Mouse (Mus musculus) heart, postnatal 25 days (tissue): ENCODE measurements around the gene Aebp1. TPM values are rescaled to one million over a fixed set of nuclear protein-coding genes. Genes with fewer than 3 reads are reported as not detected.

Experiments
- DNase-seq: peaks from one replicate; pipeline ENCODE4 v3.0.0; 2022; ENCODE audit warnings: low spot score
- intact Hi-C: fragments of 180-260 bp; cut with DNase I; formaldehyde crosslinking; loops from one replicate; pipeline ENCODE4 v1.15.1; 2025
- total RNA-seq, 2 experiments: library from RNA; stranded (reverse); gene quantifications; 2 replicates each; pipeline ENCODE4 v1.2.3; 2021

Gene Aebp1
- total RNA-seq, 2 experiments from 2014 or later: 18.5 to 23.3 TPM

DNA sequence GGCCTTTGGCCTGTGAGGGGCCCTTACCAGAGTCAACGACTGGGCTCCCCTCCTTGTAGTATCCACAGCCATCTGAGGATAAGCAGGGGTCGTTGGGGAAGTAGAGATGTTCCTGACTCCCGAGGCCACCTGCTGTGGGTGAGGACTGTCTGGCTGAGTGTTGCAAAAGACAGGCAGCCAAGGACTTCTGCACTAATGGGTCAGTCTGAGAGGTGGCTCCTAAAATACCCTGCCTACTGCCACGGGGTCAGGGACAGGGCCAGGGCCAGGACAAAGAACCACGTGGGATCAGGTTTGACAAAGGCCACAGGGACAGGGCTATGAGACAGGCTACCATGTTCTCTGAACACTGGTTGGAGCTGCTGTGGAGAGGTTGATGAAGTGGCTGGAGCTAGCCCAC is 53.2 kb downstream of the Aebp1 start:
- intact Hi-C loops: no loop called here
- no peak for DNase-seq

DNA sequence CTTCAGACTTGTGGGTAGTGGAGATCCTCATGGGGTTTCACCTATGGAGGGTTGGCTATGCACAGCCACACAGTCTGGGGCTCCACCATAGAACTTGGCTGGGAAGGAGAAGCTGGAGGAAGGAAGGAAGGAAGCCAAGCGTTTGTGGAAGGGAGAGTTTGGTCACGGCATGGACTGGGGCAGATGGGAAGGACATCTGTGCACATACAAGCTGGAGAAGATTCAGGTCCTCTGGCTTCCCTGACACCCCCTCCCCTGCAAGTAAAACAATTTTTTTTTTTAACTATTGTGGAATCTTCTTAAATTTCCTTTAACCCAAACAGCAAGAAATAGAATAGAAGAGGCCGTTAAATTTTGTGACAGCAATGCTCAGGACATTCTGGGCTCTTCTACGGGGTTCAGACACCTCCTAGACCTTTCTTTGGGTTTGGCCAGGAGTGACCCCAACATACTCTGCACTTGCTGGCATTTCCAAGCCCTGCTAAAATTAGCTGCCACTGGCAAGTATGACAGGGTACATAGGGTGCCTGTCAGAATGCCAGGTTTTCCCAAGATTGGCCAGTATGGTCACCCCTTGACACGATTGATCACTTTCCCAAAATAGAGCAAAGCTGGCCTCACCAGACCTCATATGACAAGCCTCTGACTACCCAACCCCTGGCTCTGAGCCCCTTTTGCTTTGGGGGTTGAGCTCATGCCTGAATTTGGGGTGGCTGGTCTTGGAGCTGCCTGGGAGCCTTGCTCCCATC is 53.9 kb downstream of the Aebp1 start:
- intact Hi-C loops: no loop called here
- no peak for DNase-seq

DNA sequence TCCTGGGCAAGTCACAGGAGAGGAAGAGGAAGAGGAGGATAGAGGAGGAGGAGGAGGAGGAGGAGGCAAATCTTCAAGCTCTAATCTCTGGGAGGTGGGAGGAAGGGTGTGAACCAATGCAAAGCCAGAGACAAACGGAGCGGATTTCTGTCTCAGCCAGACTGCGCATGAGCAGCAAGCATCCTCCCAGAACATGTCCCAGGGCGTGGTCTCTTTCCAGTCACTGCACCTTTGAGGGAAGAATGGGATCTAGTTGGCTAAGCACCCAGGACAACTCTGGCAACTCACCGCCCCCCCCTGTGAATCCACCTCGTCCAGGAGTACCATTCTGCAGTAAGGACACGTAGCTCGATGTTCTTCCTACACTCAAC is 54.4 kb downstream of the Aebp1 start:
- intact Hi-C loops: no loop called here

DNA sequence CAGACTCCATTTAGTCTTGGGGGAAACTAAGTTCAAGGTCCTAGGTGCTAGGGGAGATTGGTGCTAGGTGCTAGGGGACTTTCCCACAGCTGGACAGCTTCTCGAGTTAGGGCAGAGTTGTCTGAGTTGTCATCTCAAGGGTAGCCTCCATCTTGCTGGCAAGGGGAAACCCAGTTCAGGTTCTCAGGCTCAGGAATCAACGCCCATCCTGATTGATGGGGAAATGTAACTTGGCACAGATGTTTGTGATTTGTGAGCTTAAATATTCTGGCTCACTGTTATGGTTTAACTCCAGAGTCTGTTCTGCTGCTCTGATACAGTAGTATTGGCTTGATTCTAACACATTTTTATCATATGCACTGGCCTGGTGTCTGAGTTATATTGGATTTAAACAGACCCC is 56.4 kb downstream of the Aebp1 start:
- no peak for DNase-seq
- intact Hi-C loops: no loop called here

More for the DNA sequence above, 54.4 kb downstream of the Aebp1 start:
- DNase-seq: no peak

DNA sequence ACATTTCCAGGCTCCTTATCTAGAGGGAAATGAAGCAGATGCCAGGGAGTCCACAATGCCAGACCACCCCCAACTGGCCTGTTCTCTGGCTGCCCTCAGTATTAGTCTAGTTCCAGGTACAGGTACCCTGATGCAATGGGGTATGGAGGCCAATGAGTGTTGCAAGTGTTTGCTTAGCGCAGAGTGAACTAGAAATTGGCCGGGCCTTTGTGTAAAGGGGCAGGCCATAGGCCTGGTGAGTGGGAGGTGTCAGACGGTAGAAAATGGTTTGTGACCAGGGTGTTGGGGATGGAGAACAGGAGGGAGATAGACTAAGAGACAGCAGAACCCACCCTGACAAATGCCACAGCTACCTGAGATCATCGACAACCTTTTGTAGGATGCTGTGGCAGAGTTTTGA is 57.9 kb downstream of the Aebp1 start:
- intact Hi-C loops: no loop called here
- DNase-seq: no peak

DNA sequence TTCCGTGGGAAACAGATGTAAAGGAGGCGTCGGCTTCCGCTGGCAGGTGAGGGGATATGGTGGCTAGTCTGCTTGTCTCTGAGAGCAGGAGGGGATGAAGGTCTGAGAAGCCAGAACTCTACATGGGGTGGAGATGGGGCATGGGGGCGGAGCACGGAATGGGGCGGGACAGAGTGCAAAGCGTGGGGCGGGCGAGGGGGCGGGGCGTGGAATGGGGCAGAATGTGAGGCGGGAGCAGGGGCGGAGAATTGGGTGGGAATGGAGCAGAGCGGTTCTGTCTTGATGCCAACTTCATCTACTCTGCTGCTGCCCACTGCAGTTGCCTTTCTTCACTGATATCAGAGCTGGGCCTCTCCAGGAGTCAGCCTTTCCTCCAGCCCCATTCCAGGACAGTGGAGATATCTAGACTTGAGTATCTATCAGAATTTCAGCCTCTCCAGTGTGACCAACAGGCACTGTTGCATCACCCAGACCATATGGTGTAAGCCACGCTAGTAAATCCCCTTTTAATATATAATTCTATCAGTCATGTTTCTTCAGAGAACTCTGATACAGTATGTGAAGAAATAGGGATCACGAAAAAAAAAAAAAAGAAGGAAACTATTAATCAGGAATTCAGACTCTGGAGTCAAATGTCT is 58.7 kb downstream of the Aebp1 start:
- intact Hi-C loops: no loop called here
- no peak for DNase-seq

Other genes with a start within 250 kb of the Aebp1 start
- 100 to 1,000 TPM; 145 to 152 TPM for gene Mrps24, start 146.3 kb upstream of the Aebp1 start, total RNA-seq
- 10 to 100 TPM; 56.7 to 68.6 TPM for gene Urgcp, start 99.6 kb upstream of the Aebp1 start, total RNA-seq
- gene Dbnl, start 73.5 kb upstream of the Aebp1 start, total RNA-seq: 10 to 100 TPM; 26.1 to 27.2 TPM
- gene Pgam2, start 58.2 kb upstream of the Aebp1 start, total RNA-seq: 100 to 1,000 TPM; 914 to 924 TPM
- 1 to 10 TPM; 3.0 to 3.6 TPM for gene Polm, start 23.9 kb upstream of the Aebp1 start, total RNA-seq
- 10 to 100 TPM; 29.2 to 33.2 TPM for gene Pold2, start 16.3 kb downstream of the Aebp1 start, total RNA-seq
- 100 to 1,000 TPM; 742 to 813 TPM for gene Myl7, start 36.8 kb downstream of the Aebp1 start, total RNA-seq
- 1 to 10 TPM; 7.4 to 9.4 TPM for gene Gck, start 88.1 kb downstream of the Aebp1 start, total RNA-seq
- gene Ykt6, start 93.7 kb downstream of the Aebp1 start, total RNA-seq: 10 to 100 TPM; 60.9 to 64.9 TPM
- gene Camk2b, start 204.4 kb downstream of the Aebp1 start, total RNA-seq: 1 to 10 TPM; 6.2 to 6.5 TPM